Mouse (Mus musculus) right cerebral cortex, adult 2 months (tissue): Measurements from ENCODE around the gene Cecr2.

Experiments used
- DNase-seq, 2 experiments: peaks; one replicate each; pipeline ENCODE4 v3.0.0; 2021 to 2022; ENCODE audit warnings: low spot score in 2 of 2

The Cecr2 gene

GRCm38 (mm10) chr6:120667911-120668310 lies 1.7 kb downstream of the Cecr2 start:
- no peak for DNase-seq

- DNase-seq = no peak
These were observed 8.0 kb downstream of the Cecr2 start for GRCm38 (mm10) chr6:120674121-120674520.

GRCm38 (mm10) chr6:120674881-120675280 lies 8.7 kb downstream of the Cecr2 start:
- no peak for DNase-seq

GRCm38 (mm10) chr6:120675979-120676378 lies 9.8 kb downstream of the Cecr2 start:
- DNase-seq = no peak

GRCm38 (mm10) chr6:120683351-120683750 lies 17.2 kb downstream of the Cecr2 start:
- DNase-seq = no peak

GRCm38 (mm10) chr6:120684750-120685149 lies 18.6 kb downstream of the Cecr2 start:
- no peak for DNase-seq

- DNase-seq = no peak
These were observed 20.9 kb downstream of the Cecr2 start for GRCm38 (mm10) chr6:120686872-120687650.

- no peak for DNase-seq
These were observed 34.1 kb downstream of the Cecr2 start for GRCm38 (mm10) chr6:120700221-120700620.

GRCm38 (mm10) chr6:120704376-120704775 lies 38.2 kb downstream of the Cecr2 start:
- no peak for DNase-seq

- DNase-seq = no peak
These were observed 42.6 kb downstream of the Cecr2 start for GRCm38 (mm10) chr6:120708759-120709158.

GRCm38 (mm10) chr6:120714806-120715205 lies 48.6 kb downstream of the Cecr2 start:
- DNase-seq = no peak

- DNase-seq = no peak
These were observed 49.1 kb downstream of the Cecr2 start for GRCm38 (mm10) chr6:120715227-120715626.

GRCm38 (mm10) chr6:120715851-120716250 lies 49.7 kb downstream of the Cecr2 start:
- no peak for DNase-seq

GRCm38 (mm10) chr6:120716531-120716984 lies 50.4 kb downstream of the Cecr2 start:
- no peak for DNase-seq

GRCm38 (mm10) chr6:120725986-120726385 lies 59.8 kb downstream of the Cecr2 start:
- DNase-seq = no peak

GRCm38 (mm10) chr6:120736011-120736410 lies 69.8 kb downstream of the Cecr2 start:
- DNase-seq = no peak

GRCm38 (mm10) chr6:120736566-120736965 lies 70.4 kb downstream of the Cecr2 start:
- peak; percentile 21 to 41 for DNase-seq

- DNase-seq = no peak
These were observed 77.0 kb downstream of the Cecr2 start for GRCm38 (mm10) chr6:120743130-120743529.

GRCm38 (mm10) chr6:120744266-120744665 lies 78.1 kb downstream of the Cecr2 start:
- no peak for DNase-seq

- DNase-seq = no peak
These were observed 80.2 kb downstream of the Cecr2 start for GRCm38 (mm10) chr6:120746416-120746815.

GRCm38 (mm10) chr6:120761151-120761550 lies 95.0 kb downstream of the Cecr2 start:
- DNase-seq = no peak

GRCm38 (mm10) chr6:120769972-120770371 lies 103.8 kb downstream of the Cecr2 start:
- no peak for DNase-seq

GRCm38 (mm10) chr6:120771366-120771765 lies 105.2 kb downstream of the Cecr2 start:
- no peak for DNase-seq

GRCm38 (mm10) chr6:120772025-120772424 lies 105.9 kb downstream of the Cecr2 start:
- no peak for DNase-seq
